Mouse (Mus musculus) megakaryocyte, embryonic 14.5 days (primary cell): ENCODE measurements around the gene Uvssa. TPM values are rescaled to one million over a fixed set of nuclear protein-coding genes. Genes with fewer than 3 reads are reported as not detected.
A peak's percentile ranks its signal among the peaks of the same experiment; 100 is the strongest.

Source experiments
- H3K27me3 ChIP-seq: replicated peaks from 2 replicates; pipeline ENCODE3; 2012; ENCODE audit warnings: inconsistent platforms
- H3K36me3 ChIP-seq: replicated peaks from 2 replicates; pipeline ENCODE3; 2012; ENCODE audit warnings: low read length, inconsistent platforms, mixed read lengths
- H3K4me1 ChIP-seq: 2 replicates; pipeline ENCODE4 v1.6.1; 2012; ENCODE audit warnings: inconsistent platforms
- H3K4me3 ChIP-seq: replicated peaks from 2 replicates; pipeline ENCODE3; 2012; ENCODE audit warnings: moderate library complexity, mild to moderate bottlenecking, inconsistent platforms
- H3K9me3 ChIP-seq: 2 replicates; pipeline ENCODE4 v1.6.1; 2012; ENCODE audit warnings: inconsistent platforms
- FLI1 ChIP-seq: IDR thresholded peaks from 2 replicates; pipeline ENCODE4 v1.6.1; 2012; ENCODE audit warnings: low read length, inconsistent platforms, mixed read lengths
- GATA1 ChIP-seq: IDR thresholded peaks from 3 replicates; pipeline ENCODE4 v1.6.1; 2012; ENCODE audit warnings: mixed read lengths, low read length, inconsistent platforms, borderline replicate concordance
- polyA plus RNA-seq: library from polyadenylated mRNA; stranded (reverse); fragments of >175 nt; gene quantifications from 2 replicates; pipeline ENCODE4 v1.2.3, GENCODE M21; 2012; ENCODE audit warnings: low replicate concordance; ENCODE audit not compliant: insufficient read depth

Gene Uvssa
- polyA plus RNA-seq, 1 experiment: 0.19 TPM

GRCm38 (mm10) chr5:33368651-33369050, 9.7 kb upstream of the Uvssa start:
- Histone ChIP-seq H3K4me1 (peaks cover 26% of the 10 kb centered on the region), H3K9me3 (no peaks in the 10 kb centered on the region), H3K27me3 (no peaks in the 10 kb centered on the region), H3K4me3 (no peak overlapping the region), H3K36me3 (peaks cover 100% of the 10 kb centered on the region)
- TF ChIP-seq GATA1 (no peak), FLI1 (no peak)

DNA sequence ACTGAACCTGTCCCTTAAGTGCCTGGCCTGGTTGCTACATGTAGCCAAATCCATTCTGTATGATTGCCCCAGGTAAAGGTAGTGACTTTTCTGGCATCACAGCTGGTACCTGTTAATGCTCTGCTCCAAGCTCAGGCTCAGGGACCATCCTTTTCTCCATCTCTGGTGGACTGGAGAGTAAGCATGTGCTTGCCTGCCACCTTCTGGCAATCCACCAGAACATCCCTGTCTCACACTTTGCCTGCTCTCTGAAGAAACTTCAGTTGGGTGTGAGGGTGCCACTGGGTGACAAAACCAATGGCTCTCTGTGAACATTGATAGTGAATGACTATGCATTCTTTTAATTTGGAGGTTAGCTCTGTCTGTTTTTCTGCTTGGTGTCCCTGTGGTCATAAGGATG, 7.2 kb upstream of the Uvssa start:
- no peaks in the 10 kb centered on the region for H3K9me3 ChIP-seq
- TF ChIP-seq FLI1 (no peak), GATA1 (no peak)
- H3K36me3 ChIP-seq: peaks cover 89% of the 10 kb centered on the region
- H3K27me3 ChIP-seq: no peaks in the 10 kb centered on the region
- H3K4me1 ChIP-seq: peaks cover 17% of the 10 kb centered on the region
- H3K4me3 ChIP-seq: no peak overlapping the region

- Histone ChIP-seq H3K9me3 (no peaks in the 10 kb centered on the region), H3K4me1 (peaks cover 16% of the 10 kb centered on the region), H3K4me3 (no peak overlapping the region), H3K36me3 (peaks cover 83% of the 10 kb centered on the region), H3K27me3 (no peaks in the 10 kb centered on the region)
- no peak for TF ChIP-seq FLI1
- TF ChIP-seq GATA1: no peak
These were observed 6.7 kb upstream of the Uvssa start for GRCm38 (mm10) chr5:33371668-33372067.

GRCm38 (mm10) chr5:33372331-33373038, 5.9 kb upstream of the Uvssa start:
- no peaks in the 10 kb centered on the region for H3K9me3 ChIP-seq
- TF ChIP-seq FLI1: no peak
- no peak for TF ChIP-seq GATA1
- peaks cover 75% of the 10 kb centered on the region for H3K36me3 ChIP-seq
- peaks cover 19% of the 10 kb centered on the region for H3K4me1 ChIP-seq
- peak overlapping the region; percentile 5 for H3K4me3 ChIP-seq
- no peaks in the 10 kb centered on the region for H3K27me3 ChIP-seq

GRCm38 (mm10) chr5:33377176-33377575, 1.2 kb upstream of the Uvssa start:
- H3K27me3 ChIP-seq: no peaks in the 10 kb centered on the region
- peaks cover 51% of the 10 kb centered on the region for H3K36me3 ChIP-seq
- TF ChIP-seq GATA1 (no peak), FLI1 (no peak)
- H3K4me1 ChIP-seq: peaks cover 18% of the 10 kb centered on the region
- H3K4me3 ChIP-seq: peak overlapping the region; percentile 99
- no peaks in the 10 kb centered on the region for H3K9me3 ChIP-seq

DNA sequence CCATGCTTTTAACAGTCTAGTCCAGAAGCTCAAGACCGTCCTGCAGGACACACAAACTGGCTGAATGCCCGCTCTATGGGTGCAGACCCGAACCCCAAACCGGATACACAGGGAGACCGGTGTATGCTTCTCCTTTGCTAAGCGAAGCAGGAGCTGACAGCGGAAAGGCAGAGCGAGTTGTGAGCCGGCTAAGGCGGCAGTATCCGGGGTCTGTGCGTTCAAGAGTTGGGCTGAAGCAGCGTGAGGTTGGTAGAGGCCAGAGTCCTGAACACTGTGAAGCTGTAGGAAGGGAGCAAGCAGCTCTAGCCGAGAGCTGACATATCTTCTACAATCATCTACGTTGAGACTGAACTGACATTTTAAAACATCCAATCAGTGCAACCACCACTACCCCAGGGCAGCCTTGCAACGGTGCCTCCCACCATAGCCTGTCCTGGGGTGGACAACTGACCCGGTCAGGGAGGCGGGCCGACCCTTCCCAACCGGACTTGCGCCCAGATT, 498 bp upstream of the Uvssa start:
- H3K9me3 ChIP-seq: no peaks in the 10 kb centered on the region
- H3K27me3 ChIP-seq: no peaks in the 10 kb centered on the region
- H3K36me3 ChIP-seq: peaks cover 49% of the 10 kb centered on the region
- peak overlapping the region; percentile 99 for H3K4me3 ChIP-seq
- TF ChIP-seq FLI1: no peak
- no peak for TF ChIP-seq GATA1
- H3K4me1 ChIP-seq: peaks cover 18% of the 10 kb centered on the region

DNA sequence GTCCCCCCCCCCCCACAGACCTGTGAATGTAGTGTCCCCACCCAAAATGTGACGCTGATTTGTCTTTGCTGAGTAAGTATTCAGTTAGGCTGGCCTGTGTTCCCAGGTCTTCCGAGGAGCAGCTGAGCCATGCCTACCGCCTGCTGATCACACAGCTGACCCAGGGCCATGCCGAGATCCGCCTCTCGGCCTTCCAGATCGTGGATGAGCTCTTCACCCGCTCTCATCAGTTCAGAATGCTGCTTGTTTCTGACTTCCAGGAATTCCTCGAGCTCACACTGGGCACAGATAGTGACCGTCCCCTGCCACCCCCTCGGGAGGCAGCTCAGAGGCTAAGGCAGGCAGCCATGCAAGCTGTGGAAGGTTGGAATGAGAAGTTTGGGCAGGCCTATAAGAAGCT, 9.2 kb downstream of the Uvssa start:
- no peaks in the 10 kb centered on the region for H3K4me1 ChIP-seq
- no peaks in the 10 kb centered on the region for H3K9me3 ChIP-seq
- H3K36me3 ChIP-seq: peaks cover 90% of the 10 kb centered on the region
- TF ChIP-seq GATA1: no peak
- H3K4me3 ChIP-seq: no peak overlapping the region
- H3K27me3 ChIP-seq: no peaks in the 10 kb centered on the region

DNA sequence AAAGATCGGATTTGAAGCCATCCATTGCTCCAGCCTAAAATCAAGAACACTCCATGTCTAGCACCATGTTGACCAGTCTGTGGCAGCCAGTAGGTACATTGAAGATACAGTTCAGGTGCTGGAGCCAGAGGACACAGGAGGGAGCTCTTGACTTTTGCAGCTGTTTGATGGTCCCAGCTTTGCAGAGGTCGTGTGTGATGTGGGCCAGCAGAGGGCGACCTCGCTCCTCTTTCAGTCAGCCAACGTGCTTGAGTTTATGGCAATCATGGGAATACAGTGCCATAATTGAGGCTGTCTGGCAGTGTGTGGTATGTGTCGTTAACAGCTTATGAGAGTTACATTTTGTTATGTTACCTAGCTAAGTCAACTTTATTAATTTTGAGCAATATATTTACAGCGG, 15.5 kb downstream of the Uvssa start:
- peaks cover 88% of the 10 kb centered on the region for H3K36me3 ChIP-seq
- no peaks in the 10 kb centered on the region for H3K27me3 ChIP-seq
- H3K4me1 ChIP-seq: peaks cover 6% of the 10 kb centered on the region; the same call in 1 of the 2 replicates
- H3K4me3 ChIP-seq: no peak overlapping the region
- TF ChIP-seq GATA1 (no peak), FLI1 (no peak)
- H3K9me3 ChIP-seq: no peaks in the 10 kb centered on the region

DNA sequence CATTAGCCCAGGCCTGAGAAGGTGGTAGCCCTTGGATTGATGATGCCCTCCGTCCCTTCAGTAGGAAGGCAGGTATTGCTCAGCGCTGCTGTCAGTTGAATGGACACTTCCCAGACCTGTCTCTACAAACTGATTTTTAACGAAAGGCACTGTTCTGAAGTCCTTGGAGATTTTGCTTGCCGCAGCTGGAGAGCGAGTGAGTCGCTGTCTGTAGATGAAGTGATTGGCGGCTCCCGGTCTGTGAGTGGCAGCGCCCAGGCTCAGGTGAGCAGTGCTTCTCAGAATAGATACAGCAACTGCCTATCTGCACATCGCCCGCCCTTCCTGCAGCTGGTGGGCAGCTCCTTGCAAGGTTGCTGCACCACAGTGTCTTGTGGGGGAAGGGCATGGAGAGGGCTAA, 17.3 kb downstream of the Uvssa start:
- Histone ChIP-seq H3K4me3 (no peak overlapping the region), H3K4me1 (peaks cover 6% of the 10 kb centered on the region)
- TF ChIP-seq FLI1 (no peak), GATA1 (no peak)

GRCm38 (mm10) chr5:33396828-33397227, 18.5 kb downstream of the Uvssa start:
- no peaks in the 10 kb centered on the region for H3K27me3 ChIP-seq
- no peak overlapping the region for H3K4me3 ChIP-seq
- H3K36me3 ChIP-seq: peaks cover 76% of the 10 kb centered on the region
- TF ChIP-seq FLI1: no peak
- TF ChIP-seq GATA1: no peak
- H3K4me1 ChIP-seq: peaks cover 10% of the 10 kb centered on the region
- no peaks in the 10 kb centered on the region for H3K9me3 ChIP-seq

More for the DNA sequence above, 17.3 kb downstream of the Uvssa start:
- peaks cover 81% of the 10 kb centered on the region for H3K36me3 ChIP-seq
- H3K9me3 ChIP-seq: no peaks in the 10 kb centered on the region
- H3K27me3 ChIP-seq: no peaks in the 10 kb centered on the region
